Mouse (Mus musculus): ENCODE results near the gene Trpc4. TPM values are rescaled to one million over a fixed set of nuclear protein-coding genes. Genes with fewer than 3 reads are reported as not detected.
A peak's percentile ranks its signal among the peaks of the same experiment; 100 is the strongest.

Trpc4 gene
- polyA plus RNA-seq (2015; fragmentation: Nextera tagmentation; extraction: Ambion mirVana) = 3.9 and 4.5 TPM in 2 replicates

DNA sequence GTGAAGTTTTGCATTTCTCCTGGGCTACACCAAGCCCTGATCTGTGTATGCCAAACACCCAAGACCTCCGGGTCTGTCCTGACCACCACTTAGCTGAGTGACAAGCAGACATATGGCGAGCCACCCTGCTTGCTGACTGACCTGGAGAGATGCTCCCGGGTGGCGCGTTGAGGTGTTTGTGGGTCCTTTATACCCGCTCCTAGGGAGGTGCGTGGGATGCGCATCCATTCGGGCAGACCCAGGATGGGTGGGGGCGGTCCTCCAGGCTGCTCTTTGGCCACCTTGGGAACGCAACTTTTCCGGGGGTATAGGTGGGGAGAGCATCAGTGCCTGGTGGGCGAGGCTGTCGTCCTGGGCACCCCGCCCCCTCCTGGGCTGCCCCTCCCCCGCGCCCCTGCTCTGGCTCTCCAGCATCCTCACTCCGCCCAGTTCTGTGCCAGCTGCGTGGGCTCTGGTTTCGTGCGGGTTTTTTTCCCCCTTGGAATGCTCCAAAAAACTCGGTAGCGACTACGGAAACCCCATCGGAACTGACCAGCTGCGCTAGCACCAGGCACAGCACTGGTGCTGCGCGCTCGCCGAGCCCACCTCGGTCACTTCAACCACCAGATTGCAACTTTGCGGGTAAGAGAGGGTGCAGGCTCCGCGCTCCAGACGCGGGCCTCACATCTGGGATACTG, at the start of gene Trpc4:
Trpc4 (plus strand) TSS at position 397 of the 677 bp plus-strand sequence.
- peaks cover 28% of the 10 kb centered on the region for H3K4me1 ChIP-seq (replicated peaks)
- H3K27me3 ChIP-seq = peaks cover 19% of the 10 kb centered on the region
- H3K9ac ChIP-seq (replicated peaks) = peak within 1 kb of the TSS; percentile 71
- WGBS = under 1% methylated on average over 36 of the region's 36 CpGs
- H3K4me2 ChIP-seq (replicated peaks) = peak within 1 kb of the TSS; percentile 99
- H3K4me3 ChIP-seq (replicated peaks) = peak within 1 kb of the TSS; percentile 63
- peak; percentile 84 for ATAC-seq
- no peaks in the 10 kb centered on the region for H3K9me3 ChIP-seq
- H3K36me3 ChIP-seq = no peaks in the 10 kb centered on the region
- H3K27ac ChIP-seq = 0 out of 2 replicates have a peak within 1 kb of the TSS, but pooled peaks have one; percentile 26

- Histone ChIP-seq H3K27ac (no peak overlapping the region), H3K9ac (replicated peaks) (no peak overlapping the region), H3K4me1 (replicated peaks) (no peaks in the 10 kb centered on the region), H3K4me2 (replicated peaks) (no peak overlapping the region), H3K4me3 (replicated peaks) (no peak overlapping the region), H3K27me3 (no peaks in the 10 kb centered on the region), H3K36me3 (no peaks in the 10 kb centered on the region), H3K9me3 (no peaks in the 10 kb centered on the region)
- 87% methylated on average over 9 of the region's 9 CpGs for WGBS
- ATAC-seq = no peak
Measured at GRCm38 (mm10) chr3:54111489-54111888, 44.3 kb upstream of the Trpc4 start.

DNA sequence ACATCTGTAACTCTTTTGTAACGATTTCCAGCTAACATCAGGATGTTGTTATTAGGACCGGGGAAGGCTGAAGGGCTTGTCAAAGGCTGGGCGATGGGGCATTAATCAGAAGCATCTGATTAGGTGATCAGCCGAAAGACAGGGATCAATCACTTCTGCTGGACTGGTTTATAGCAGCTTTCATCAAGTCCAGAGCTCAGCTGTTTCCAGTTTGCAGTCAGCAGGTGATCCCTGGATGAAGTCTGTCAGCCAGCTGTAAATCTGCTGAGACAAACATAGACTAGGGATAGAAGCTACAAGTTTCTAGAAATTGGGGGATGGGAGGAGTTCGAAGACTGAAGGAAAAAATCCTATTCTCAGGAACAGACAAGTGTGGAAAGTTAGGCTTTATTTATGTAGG, 20.5 kb upstream of the Trpc4 start:
- ATAC-seq = no peak

DNA sequence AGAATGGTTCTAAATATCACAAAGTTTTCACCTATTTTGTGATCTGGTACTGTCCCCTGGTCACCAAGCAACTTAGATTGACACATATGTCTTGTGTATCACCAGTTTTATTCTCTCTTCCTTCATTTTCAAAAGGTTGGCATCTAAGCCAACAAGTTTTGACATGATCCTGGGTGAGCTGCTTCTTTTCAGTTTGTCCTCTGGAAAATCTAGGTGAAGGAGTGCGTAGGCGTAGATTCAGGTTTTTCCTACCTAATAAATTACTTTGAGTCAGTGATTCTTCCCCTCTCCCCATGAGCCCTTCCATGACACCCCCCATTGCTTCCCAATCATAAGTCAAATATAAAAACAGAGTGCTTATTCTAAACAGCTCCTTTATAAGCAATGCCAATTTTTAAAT, 14.5 kb upstream of the Trpc4 start:
- 97% methylated on average over 2 of the region's 2 CpGs for WGBS
- H3K36me3 ChIP-seq = no peaks in the 10 kb centered on the region
- no peak for ATAC-seq
- no peak overlapping the region for H3K4me2 ChIP-seq (replicated peaks)
- H3K4me3 ChIP-seq (replicated peaks) = no peak overlapping the region
- no peaks in the 10 kb centered on the region for H3K9me3 ChIP-seq
- no peak overlapping the region for H3K9ac ChIP-seq (replicated peaks)
- H3K27ac ChIP-seq = no peak overlapping the region
- H3K27me3 ChIP-seq = no peaks in the 10 kb centered on the region
- no peaks in the 10 kb centered on the region for H3K4me1 ChIP-seq (replicated peaks)

More for the DNA sequence above, 20.5 kb upstream of the Trpc4 start:
- no peak overlapping the region for H3K4me2 ChIP-seq (replicated peaks)
- H3K27me3 ChIP-seq = no peaks in the 10 kb centered on the region
- WGBS = 82% methylated on average over 5 of the region's 5 CpGs
- H3K27ac ChIP-seq = no peak overlapping the region
- H3K9me3 ChIP-seq = no peaks in the 10 kb centered on the region
- H3K4me1 ChIP-seq (replicated peaks) = no peaks in the 10 kb centered on the region
- H3K9ac ChIP-seq (replicated peaks) = no peak overlapping the region
- no peaks in the 10 kb centered on the region for H3K36me3 ChIP-seq
- no peak overlapping the region for H3K4me3 ChIP-seq (replicated peaks)

- Histone ChIP-seq H3K4me2 (replicated peaks) (peak overlapping the region; percentile 99), H3K4me1 (replicated peaks) (peaks cover 28% of the 10 kb centered on the region), H3K27me3 (peaks cover 19% of the 10 kb centered on the region), H3K9me3 (no peaks in the 10 kb centered on the region), H3K4me3 (replicated peaks) (peak overlapping the region; percentile 63), H3K9ac (replicated peaks) (peak overlapping the region; percentile 71), H3K36me3 (no peaks in the 10 kb centered on the region), H3K27ac (0 out of 2 replicates have a peak overlapping the region, but pooled peaks have one; percentile 26)
- peak; percentile 97 for ATAC-seq
- 2% methylated on average over 16 of the region's 16 CpGs for WGBS
Measured at GRCm38 (mm10) chr3:54154844-54155638, 794 bp upstream of the Trpc4 start.

DNA sequence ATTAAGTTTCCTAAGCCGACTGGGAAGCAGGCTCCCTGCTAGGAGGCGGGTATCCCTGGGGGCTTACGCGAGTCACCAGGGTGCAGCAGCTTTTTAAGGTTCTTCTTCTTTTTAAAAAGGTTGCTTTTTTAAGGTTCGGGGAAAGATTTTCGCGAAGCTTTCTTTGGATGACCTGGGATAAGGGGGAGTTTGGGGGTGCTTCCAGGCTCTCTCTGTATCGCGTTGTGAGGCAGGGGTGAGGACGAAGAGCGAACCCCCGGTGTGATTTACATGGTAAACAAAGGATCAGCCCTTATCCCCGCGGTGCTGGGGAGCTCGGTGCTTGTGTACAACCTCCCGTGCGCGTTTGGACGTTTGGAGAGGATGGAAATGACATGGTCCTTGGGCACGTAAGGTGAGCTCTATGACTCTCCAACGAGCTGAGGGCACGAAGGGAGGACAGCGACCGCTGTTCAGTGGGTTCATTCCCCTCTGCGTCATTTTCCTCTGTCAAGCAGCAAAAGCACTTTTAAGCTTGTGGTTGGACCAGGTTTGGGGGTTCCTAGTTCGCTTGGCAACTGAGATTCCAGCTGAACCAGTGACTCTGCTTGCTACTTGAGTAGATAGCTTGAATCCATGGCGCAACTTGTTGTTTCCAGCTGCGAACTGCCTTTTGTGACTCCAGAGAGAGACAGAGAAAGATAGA, 623 bp downstream of the Trpc4 start:
- H3K4me3 ChIP-seq (replicated peaks) = peak overlapping the region; percentile 63
- H3K36me3 ChIP-seq = no peaks in the 10 kb centered on the region
- peak overlapping the region; percentile 71 for H3K9ac ChIP-seq (replicated peaks)
- H3K27me3 ChIP-seq = peaks cover 19% of the 10 kb centered on the region
- no peak overlapping the region for H3K27ac ChIP-seq
- ATAC-seq = no peak
- H3K9me3 ChIP-seq = no peaks in the 10 kb centered on the region
- under 1% methylated on average over 28 of the region's 28 CpGs for WGBS
- peaks cover 28% of the 10 kb centered on the region for H3K4me1 ChIP-seq (replicated peaks)
- H3K4me2 ChIP-seq (replicated peaks) = peak overlapping the region; percentile 99

DNA sequence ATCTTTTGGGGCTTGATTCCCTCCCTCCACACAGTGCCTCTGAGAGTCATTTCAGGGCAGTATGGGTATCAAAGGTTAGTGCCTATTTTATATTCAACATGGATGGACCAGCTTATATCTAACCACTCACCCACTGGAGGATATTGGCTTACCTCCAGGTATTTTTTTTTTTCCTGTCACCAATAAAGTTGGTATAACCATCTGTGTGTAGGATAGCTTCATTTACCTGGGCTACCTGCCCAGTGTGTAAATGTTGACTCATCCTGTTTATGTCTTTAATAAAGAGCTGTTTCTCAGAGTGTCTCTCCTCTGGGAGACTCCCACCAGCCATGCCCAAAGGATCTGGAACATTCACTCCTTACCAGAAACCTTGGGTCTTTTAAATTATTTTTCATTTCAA, 14.9 kb downstream of the Trpc4 start:
- ATAC-seq = no peak
- Histone ChIP-seq H3K9ac (replicated peaks) (no peak overlapping the region), H3K9me3 (no peaks in the 10 kb centered on the region), H3K27me3 (no peaks in the 10 kb centered on the region), H3K36me3 (no peaks in the 10 kb centered on the region), H3K4me3 (replicated peaks) (no peak overlapping the region), H3K4me1 (replicated peaks) (no peaks in the 10 kb centered on the region), H3K27ac (no peak overlapping the region), H3K4me2 (replicated peaks) (no peak overlapping the region)

GRCm38 (mm10) chr3:54177296-54177695, 21.5 kb downstream of the Trpc4 start:
- Histone ChIP-seq H3K27ac (no peak overlapping the region), H3K4me2 (replicated peaks) (no peak overlapping the region), H3K36me3 (no peaks in the 10 kb centered on the region), H3K4me3 (replicated peaks) (no peak overlapping the region), H3K4me1 (replicated peaks) (no peaks in the 10 kb centered on the region), H3K9ac (replicated peaks) (no peak overlapping the region), H3K9me3 (no peaks in the 10 kb centered on the region), H3K27me3 (no peaks in the 10 kb centered on the region)
- 95% methylated on average over 1 of the region's 1 CpGs for WGBS
- ATAC-seq = no peak

DNA sequence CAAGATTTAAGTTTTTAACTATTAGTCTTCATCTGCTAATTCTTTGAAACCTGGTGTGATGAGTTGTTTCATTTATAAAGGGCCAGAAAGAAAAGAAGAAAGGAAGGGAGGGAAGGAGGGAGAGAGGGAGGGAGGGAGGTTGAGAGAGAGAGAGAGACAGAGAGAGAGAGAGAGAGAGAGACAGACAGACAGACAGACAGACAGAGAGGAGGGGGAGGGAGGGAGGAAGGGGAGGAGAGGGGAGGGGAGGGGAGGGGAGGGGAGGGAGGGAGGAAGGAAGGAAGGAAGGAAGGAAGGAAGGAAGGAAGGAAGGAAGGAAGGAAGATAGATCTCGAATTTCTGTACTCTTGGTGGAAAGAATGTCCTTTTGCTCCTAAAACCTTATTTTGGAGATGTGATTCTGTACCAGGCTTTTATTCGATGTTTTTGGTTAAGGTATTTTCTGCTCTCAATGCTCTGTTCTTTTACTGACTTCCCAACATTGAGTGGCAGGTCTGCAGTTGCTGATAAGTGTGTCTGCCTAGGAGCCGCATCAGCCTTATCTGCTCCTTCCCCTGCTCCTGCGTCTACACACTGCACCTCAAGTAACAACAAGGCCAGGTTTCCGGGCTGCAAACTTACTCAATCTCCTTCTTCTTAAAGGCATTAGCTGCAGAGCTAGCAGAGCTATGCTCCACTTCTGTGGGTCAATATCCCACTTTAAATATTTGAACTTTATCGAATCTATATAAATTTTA, 35.3 kb downstream of the Trpc4 start:
- Histone ChIP-seq H3K4me3 (replicated peaks) (no peak overlapping the region), H3K36me3 (no peaks in the 10 kb centered on the region), H3K4me2 (replicated peaks) (no peak overlapping the region), H3K9me3 (no peaks in the 10 kb centered on the region), H3K9ac (replicated peaks) (no peak overlapping the region), H3K4me1 (replicated peaks) (0 out of 2 replicates have a peak, but pooled peaks cover 5% of the 10 kb centered on the region), H3K27me3 (no peaks in the 10 kb centered on the region), H3K27ac (no peak overlapping the region)
- no peak for ATAC-seq
- 77% methylated on average over 6 of the region's 6 CpGs for WGBS

GRCm38 (mm10) chr3:54201231-54201630, 45.4 kb downstream of the Trpc4 start:
- Histone ChIP-seq H3K9ac (replicated peaks) (no peak overlapping the region), H3K4me3 (replicated peaks) (no peak overlapping the region), H3K36me3 (no peaks in the 10 kb centered on the region), H3K27ac (no peak overlapping the region), H3K4me1 (replicated peaks) (no peaks in the 10 kb centered on the region), H3K27me3 (no peaks in the 10 kb centered on the region), H3K9me3 (no peaks in the 10 kb centered on the region), H3K4me2 (replicated peaks) (no peak overlapping the region)
- WGBS = 89% methylated on average over 5 of the region's 5 CpGs
- no peak for ATAC-seq

DNA sequence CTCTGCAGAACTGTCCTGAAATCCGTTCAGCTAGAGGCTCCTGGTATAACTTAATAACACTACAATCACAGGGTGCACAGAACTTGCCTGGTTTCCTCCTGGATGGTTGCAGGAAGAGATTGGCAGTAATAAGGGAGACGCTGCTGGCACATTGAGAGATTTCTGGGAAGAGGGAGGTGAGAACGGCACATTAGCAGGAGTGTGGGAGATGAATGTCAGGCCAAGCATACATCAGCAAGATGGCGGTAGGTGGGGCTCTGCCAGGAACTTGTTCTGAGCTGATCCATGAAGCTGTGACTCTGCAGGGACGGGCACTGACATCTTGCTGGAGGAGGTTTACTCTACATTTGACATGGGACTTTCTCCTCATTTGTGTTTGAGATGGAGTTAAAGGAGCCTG, 48.6 kb downstream of the Trpc4 start:
- no peak overlapping the region for H3K4me2 ChIP-seq (replicated peaks)
- no peak overlapping the region for H3K27ac ChIP-seq
- H3K4me3 ChIP-seq (replicated peaks) = no peak overlapping the region
- no peaks in the 10 kb centered on the region for H3K36me3 ChIP-seq
- ATAC-seq = no peak
- WGBS = 90% methylated on average over 5 of the region's 5 CpGs
- no peaks in the 10 kb centered on the region for H3K9me3 ChIP-seq
- H3K27me3 ChIP-seq = no peaks in the 10 kb centered on the region
- no peaks in the 10 kb centered on the region for H3K4me1 ChIP-seq (replicated peaks)
- no peak overlapping the region for H3K9ac ChIP-seq (replicated peaks)

Measured in midbrain, embryonic 13.5 days (tissue).